In the genomic region with DNA sequence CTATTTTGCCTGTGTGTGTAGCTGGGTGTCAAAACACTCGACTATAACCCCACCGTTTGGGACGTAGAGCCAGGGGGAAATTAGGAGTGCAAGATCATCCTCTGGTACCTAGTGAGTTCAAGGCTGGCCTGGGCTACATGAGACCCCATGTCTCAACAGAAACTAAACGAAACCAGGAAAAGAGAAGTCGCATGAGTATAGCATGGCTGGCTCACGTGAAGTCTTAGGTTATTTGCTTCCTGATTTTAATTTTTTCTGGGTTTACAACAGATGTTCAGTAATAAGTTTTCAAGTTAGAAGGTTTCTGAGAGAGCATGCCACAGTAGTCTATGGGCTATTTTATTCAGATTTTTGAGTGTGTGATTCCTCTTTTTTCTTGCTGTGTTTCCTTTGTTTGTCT, we compare ENCODE assay signal across 27 mouse cellular contexts.
"Had no signal": no experiment of that assay in that cellular context is flagged by ENCODE, and none has a peak within 500 bp of the region (broad histone marks: within the 10 kb centered on the region; RNA-seq: fewer than 3 reads in every experiment).

No protein-coding gene starts in this region.

- H3K4me2 ChIP-seq: heart, embryonic 12.5 days; hindbrain, embryonic 12.5 days; hindbrain, embryonic 14.5 days; intestine, embryonic 15.5 days; limb, embryonic 13.5 days; limb, embryonic 15.5 days; liver, embryonic 11.5 days; liver, embryonic 13.5 days had no signal

- H3K4me1 ChIP-seq: intestine, embryonic 15.5 days; liver, embryonic 13.5 days had no signal

- H3K4me3 ChIP-seq: gastrocnemius, adult 2 months; heart, embryonic 10.5 days; heart, embryonic 12.5 days; hindbrain, embryonic 10.5 days; hindbrain, embryonic 12.5 days; intestine, embryonic 15.5 days; layer of hippocampus, adult 2 months; left cerebral cortex, adult 2 months; limb, embryonic 13.5 days; limb, embryonic 15.5 days; liver, embryonic 13.5 days had no signal

- ATAC-seq: hindbrain, embryonic 16.5 days; inflammation-experienced regulatory T-cells, adult 6 months; intestine, embryonic 15.5 days; intestine, postnatal 0 days had no signal

- H3K36me3 ChIP-seq: heart, embryonic 10.5 days; heart, embryonic 12.5 days; hindbrain, embryonic 10.5 days; hindbrain, embryonic 12.5 days; intestine, embryonic 15.5 days; limb, embryonic 13.5 days; limb, embryonic 15.5 days; liver, embryonic 13.5 days had no signal

- H3K27me3 ChIP-seq: heart, embryonic 12.5 days; hindbrain, embryonic 12.5 days; intestine, embryonic 15.5 days; limb, embryonic 15.5 days; liver, embryonic 13.5 days had no signal

- H3K9me3 ChIP-seq: heart, embryonic 10.5 days; hindbrain, embryonic 10.5 days; hindbrain, embryonic 12.5 days; intestine, embryonic 15.5 days; limb, embryonic 13.5 days; limb, embryonic 15.5 days; liver, embryonic 13.5 days had no signal

- H3K27ac ChIP-seq: gastrocnemius, adult 2 months; heart, embryonic 10.5 days; hindbrain, embryonic 10.5 days; hindbrain, embryonic 12.5 days; hindbrain, embryonic 14.5 days; intestine, embryonic 15.5 days; layer of hippocampus, adult 2 months; left cerebral cortex, adult 2 months; limb, embryonic 13.5 days; limb, embryonic 15.5 days; liver, embryonic 13.5 days had no signal

- DNase-seq: gastrocnemius, adult 2 months; gastrocnemius, postnatal 10 days; gastrocnemius, postnatal 25 days; heart, adult 11 months; heart, postnatal 10 days; heart, postnatal 4 days; kidney, adult 18-20 months; kidney, adult 8-10 months; kidney, postnatal 10 days; kidney, postnatal 25 days; kidney, postnatal 4 days; left cerebral cortex, postnatal 4 days; liver, embryonic 13.5 days had no signal

- H3K9ac ChIP-seq: heart, embryonic 12.5 days; hindbrain, embryonic 12.5 days; hindbrain, embryonic 14.5 days; intestine, embryonic 15.5 days; limb, embryonic 13.5 days; limb, embryonic 15.5 days; liver, embryonic 13.5 days had no signal
